Mouse (Mus musculus): ENCODE data around the gene Spats2l. TPM values are rescaled to one million over a fixed set of nuclear protein-coding genes. Genes with fewer than 3 reads are reported as not detected.
A peak's percentile ranks its signal among the peaks of the same experiment; 100 is the strongest.

The Spats2l gene
- polyA plus RNA-seq, 1 experiment from 2014 or later = 64.0 TPM

DNA sequence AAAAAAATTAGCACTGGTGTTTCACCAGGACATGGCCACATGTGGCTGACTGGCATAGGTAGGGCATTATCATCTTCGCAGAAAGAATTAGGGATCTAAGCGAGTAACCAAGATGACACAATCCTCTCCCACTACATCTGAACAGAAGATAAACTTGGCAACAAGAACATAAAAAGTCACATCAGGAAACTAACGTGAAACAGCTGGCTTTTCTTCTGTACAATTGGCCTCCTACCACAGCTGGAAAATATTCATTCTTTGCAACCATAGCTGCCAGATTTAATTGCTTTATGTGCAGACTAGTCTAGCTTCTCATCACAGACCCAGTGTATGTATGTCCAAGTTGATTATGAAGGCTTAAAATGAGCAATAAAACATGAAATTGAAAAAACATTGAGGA is 131.9 kb downstream of the Spats2l start:
- H3K27ac ChIP-seq = no peak overlapping the region
- no peak overlapping the region for H3K9ac ChIP-seq (replicated peaks)
- ATAC-seq = no peak
- H3K4me1 ChIP-seq (replicated peaks) = no peaks in the 10 kb centered on the region
- H3K9me3 ChIP-seq = no peaks in the 10 kb centered on the region
- 93% methylated on average over 3 of the region's 3 CpGs for WGBS
- H3K4me3 ChIP-seq (replicated peaks) = no peak overlapping the region
- H3K36me3 ChIP-seq = peaks cover 46% of the 10 kb centered on the region
- H3K4me2 ChIP-seq (replicated peaks) = no peak overlapping the region
- H3K27me3 ChIP-seq = no peaks in the 10 kb centered on the region

DNA sequence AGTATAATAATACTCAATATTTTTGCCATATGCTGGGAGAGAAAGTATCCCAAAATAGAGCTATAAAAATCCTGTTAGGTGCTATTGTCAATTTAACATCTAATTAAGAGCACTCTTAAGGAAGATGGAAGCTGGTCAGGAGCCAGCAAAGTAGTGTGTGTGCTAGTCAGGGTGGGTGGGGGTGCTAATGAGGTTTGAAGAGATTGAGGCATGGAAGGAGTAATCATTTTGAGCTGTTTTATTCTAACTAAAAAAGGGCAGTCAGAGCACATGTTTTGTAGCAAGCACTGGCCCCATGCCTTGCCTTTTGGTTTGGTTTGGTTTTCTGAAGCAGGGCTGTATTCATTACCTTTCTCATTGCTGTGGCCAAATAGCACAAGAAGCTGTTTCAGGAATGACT is 132.3 kb downstream of the Spats2l start:
- no peak for ATAC-seq
- Histone ChIP-seq H3K27ac (no peak overlapping the region), H3K4me1 (replicated peaks) (no peaks in the 10 kb centered on the region), H3K36me3 (peaks cover 46% of the 10 kb centered on the region), H3K4me3 (replicated peaks) (no peak overlapping the region), H3K9me3 (no peaks in the 10 kb centered on the region), H3K4me2 (replicated peaks) (no peak overlapping the region), H3K9ac (replicated peaks) (no peak overlapping the region), H3K27me3 (no peaks in the 10 kb centered on the region)

DNA sequence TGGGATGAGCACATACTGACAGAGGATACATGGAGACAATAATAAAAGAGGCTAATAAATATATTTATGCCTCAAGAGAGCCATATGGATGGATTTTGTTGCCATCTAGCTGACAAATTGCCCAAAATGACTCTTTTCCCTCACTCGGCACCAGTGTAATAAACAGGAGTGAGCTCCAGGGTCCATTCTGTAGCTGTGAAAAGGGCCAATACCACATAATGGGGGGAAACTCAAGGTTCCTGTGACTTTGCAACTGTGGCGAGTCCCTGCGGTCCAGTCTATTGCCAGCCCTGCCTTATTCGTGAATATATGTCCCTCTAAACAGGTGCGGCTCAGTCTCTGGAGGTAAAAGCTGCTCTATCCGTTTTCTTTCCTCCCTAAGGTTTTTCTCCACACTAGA is 137.6 kb downstream of the Spats2l start:
- Histone ChIP-seq H3K4me1 (replicated peaks) (no peaks in the 10 kb centered on the region), H3K9me3 (no peaks in the 10 kb centered on the region), H3K9ac (replicated peaks) (no peak overlapping the region), H3K27me3 (no peaks in the 10 kb centered on the region), H3K4me3 (replicated peaks) (no peak overlapping the region), H3K27ac (no peak overlapping the region), H3K36me3 (peaks cover 17% of the 10 kb centered on the region), H3K4me2 (replicated peaks) (no peak overlapping the region)
- no peak for ATAC-seq
- 84% methylated on average over 6 of the region's 6 CpGs for WGBS

DNA sequence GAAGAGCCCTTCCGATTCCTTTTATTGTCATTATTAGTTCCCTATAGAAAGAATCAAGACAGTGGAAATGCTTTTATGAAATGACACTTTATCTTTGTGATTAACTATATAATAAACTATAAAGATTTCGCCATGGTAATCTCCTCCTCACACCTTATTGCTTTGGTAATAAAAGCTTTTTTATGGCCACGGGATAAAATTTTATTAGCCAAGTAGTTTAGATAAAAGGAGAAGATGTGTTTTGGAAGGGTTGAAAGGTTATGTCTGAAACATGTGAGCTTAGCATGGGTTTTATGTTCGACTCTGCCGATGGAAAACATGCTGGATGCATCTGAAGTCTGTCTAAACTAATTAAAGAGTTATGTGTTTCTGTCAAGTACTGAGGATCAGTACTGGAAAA is 143.4 kb downstream of the Spats2l start:
- ATAC-seq = no peak
- H3K4me2 ChIP-seq (replicated peaks) = no peak overlapping the region
- H3K9me3 ChIP-seq = no peaks in the 10 kb centered on the region
- no peaks in the 10 kb centered on the region for H3K27me3 ChIP-seq
- WGBS = 92% methylated on average over 5 of the region's 5 CpGs
- H3K36me3 ChIP-seq = peaks cover 3% of the 10 kb centered on the region
- no peak overlapping the region for H3K9ac ChIP-seq (replicated peaks)
- H3K4me3 ChIP-seq (replicated peaks) = no peak overlapping the region
- no peak overlapping the region for H3K27ac ChIP-seq
- no peaks in the 10 kb centered on the region for H3K4me1 ChIP-seq (replicated peaks)

DNA sequence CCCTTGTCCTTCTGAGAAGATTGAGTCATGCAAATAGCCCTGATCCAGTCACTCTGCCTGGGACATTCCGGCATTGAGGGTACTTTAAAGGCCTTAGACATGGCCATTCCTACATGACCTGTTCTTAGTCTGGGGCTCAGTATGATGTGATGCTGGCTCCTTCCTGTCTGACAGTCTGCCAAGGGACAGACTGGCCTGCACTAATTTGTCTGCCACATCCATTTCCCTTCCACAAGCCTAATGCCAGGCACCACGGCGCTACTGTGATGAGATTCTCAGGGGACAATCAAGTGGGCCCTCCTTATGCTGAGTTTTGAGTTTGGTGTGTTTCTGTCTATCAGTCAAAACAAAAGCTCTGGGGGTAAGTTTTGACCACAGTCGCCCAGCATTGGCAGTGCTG is 144.6 kb downstream of the Spats2l start:
- ATAC-seq = no peak
- Histone ChIP-seq H3K4me1 (replicated peaks) (no peaks in the 10 kb centered on the region), H3K4me2 (replicated peaks) (no peak overlapping the region), H3K4me3 (replicated peaks) (no peak overlapping the region), H3K9ac (replicated peaks) (no peak overlapping the region), H3K36me3 (peaks cover 6% of the 10 kb centered on the region), H3K27ac (no peak overlapping the region), H3K9me3 (no peaks in the 10 kb centered on the region), H3K27me3 (no peaks in the 10 kb centered on the region)
- 90% methylated on average over 4 of the region's 4 CpGs for WGBS

DNA sequence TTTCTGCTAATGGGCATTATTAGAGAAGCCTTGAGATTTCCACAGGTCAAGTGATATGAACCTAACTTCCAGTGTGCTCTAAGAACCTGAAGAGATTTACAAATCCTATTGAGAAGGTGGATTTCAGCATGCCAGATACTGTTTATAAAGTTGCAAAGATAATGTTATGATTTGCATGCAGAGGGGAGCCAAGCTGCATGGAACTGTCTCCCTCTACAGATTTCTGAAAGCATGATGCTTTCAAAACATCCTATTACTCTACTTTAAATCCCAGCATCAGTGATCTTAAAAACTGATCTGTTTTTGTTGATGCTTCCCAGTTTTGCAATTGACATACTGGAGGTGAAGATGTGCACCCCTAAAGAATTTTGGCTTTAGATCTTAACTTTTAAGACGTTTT is 160.3 kb downstream of the Spats2l start:
- Histone ChIP-seq H3K4me1 (replicated peaks) (no peaks in the 10 kb centered on the region), H3K27ac (no peak overlapping the region), H3K9ac (replicated peaks) (no peak overlapping the region), H3K36me3 (peaks cover 10% of the 10 kb centered on the region; the same call in 1 of the 2 replicates), H3K27me3 (no peaks in the 10 kb centered on the region), H3K4me3 (replicated peaks) (no peak overlapping the region), H3K4me2 (replicated peaks) (no peak overlapping the region), H3K9me3 (no peaks in the 10 kb centered on the region)
- 30% methylated on average over 1 of the region's 1 CpGs for WGBS
- no peak for ATAC-seq

DNA sequence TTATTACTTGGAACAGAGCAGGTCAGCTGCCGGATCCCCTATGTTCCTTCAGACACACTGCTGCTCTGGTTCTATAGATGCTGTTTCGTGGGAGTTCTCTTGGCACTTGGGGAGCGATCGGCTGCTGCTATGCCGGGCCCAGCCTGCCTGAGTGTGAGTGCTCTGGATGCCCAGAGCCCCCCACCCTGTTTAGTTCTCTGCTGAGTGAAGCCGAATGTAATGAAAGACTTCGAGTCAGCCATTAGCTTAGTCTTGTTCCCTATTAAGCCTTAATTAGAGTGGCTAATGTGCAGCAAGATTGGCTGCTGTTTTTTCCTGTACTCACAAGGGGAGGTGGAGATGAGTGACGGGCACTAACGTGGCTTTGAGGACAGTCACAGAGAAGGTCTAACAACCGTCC is 166.7 kb downstream of the Spats2l start:
- Histone ChIP-seq H3K4me1 (replicated peaks) (peaks cover 28% of the 10 kb centered on the region), H3K9ac (replicated peaks) (0 out of 2 replicates have a peak overlapping the region, but pooled peaks have one; percentile 6), H3K4me2 (replicated peaks) (no peak overlapping the region), H3K4me3 (replicated peaks) (no peak overlapping the region), H3K27me3 (no peaks in the 10 kb centered on the region), H3K36me3 (peaks cover 28% of the 10 kb centered on the region), H3K9me3 (no peaks in the 10 kb centered on the region), H3K27ac (no peak overlapping the region)
- WGBS = 63% methylated on average over 10 of the region's 10 CpGs
- no peak for ATAC-seq

DNA sequence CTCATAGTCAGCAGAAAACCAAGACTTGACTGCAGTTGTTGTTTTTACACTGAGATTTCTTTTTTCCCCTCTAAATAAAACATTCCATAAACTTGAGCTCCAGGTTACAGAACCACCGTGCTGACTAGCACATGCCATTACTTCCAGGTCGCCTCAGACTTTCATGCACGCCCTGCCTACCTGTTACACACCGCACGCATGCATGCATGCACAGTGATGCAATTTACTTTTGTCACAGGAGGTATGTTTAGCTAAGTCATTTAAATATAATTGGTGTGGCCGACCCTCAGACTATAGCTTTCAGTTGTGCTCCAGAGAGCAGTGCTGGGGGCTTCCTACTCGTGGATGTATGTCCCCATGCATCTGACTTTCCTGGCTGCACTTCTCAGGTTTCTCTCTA is 167.1 kb downstream of the Spats2l start:
- Histone ChIP-seq H3K4me2 (replicated peaks) (no peak overlapping the region), H3K9ac (replicated peaks) (peak overlapping the region; percentile 2; the same call in 1 of the 2 replicates), H3K4me1 (replicated peaks) (peaks cover 28% of the 10 kb centered on the region), H3K36me3 (peaks cover 30% of the 10 kb centered on the region), H3K4me3 (replicated peaks) (no peak overlapping the region), H3K27me3 (no peaks in the 10 kb centered on the region), H3K27ac (no peak overlapping the region), H3K9me3 (no peaks in the 10 kb centered on the region)
- ATAC-seq = peak; percentile 34; the same call in 1 of the 2 replicates
- WGBS = 74% methylated on average over 7 of the region's 7 CpGs

DNA sequence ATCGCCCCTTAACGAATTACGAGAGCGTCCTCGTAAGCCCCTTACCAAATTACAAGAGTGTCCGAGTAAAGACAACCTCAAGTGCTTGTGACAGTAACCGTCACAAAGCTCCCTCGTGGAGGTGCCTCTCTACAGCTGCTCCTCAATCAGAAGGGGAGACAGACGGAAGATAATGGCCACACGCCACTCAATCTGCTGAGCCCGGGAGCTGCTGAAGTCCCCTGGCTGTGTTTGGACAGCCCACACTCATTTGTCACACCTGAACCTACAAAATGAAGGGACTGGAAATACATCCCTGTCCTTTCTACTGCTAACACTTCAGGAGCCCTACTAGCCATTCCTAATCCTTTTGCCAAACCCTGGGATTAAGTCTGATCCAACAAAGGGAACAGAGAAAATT is 167.8 kb downstream of the Spats2l start:
- peak overlapping the region; percentile 48 for H3K27ac ChIP-seq
- ATAC-seq = peak; percentile 43

DNA sequence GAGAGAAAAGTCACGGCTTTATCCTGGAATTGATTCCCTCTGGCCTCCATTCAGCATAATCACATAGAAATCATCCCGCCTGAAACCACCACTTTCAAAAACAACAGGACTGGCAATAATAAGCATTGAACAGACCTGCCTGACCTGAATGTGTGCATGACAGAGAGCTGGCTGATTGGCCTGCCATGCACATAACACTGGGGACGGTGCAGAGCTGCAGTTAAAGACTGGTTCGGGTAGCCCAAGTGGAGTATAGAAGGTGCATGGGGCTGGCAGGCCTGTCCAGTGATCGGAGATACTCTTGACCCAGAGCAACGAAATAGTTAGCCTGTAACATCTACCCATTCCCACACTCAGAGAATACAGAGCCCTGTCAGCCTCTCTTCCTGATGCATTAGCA is 168.3 kb downstream of the Spats2l start:
- H3K9me3 ChIP-seq = no peaks in the 10 kb centered on the region
- H3K9ac ChIP-seq (replicated peaks) = no peak overlapping the region
- no peaks in the 10 kb centered on the region for H3K27me3 ChIP-seq
- peak overlapping the region; percentile 48 for H3K27ac ChIP-seq
- H3K4me3 ChIP-seq (replicated peaks) = no peak overlapping the region
- peaks cover 28% of the 10 kb centered on the region for H3K4me1 ChIP-seq (replicated peaks)
- H3K36me3 ChIP-seq = peaks cover 36% of the 10 kb centered on the region
- H3K4me2 ChIP-seq (replicated peaks) = no peak overlapping the region
- WGBS = 54% methylated on average over 6 of the region's 6 CpGs
- ATAC-seq = peak; percentile 64

More for the DNA sequence above, 167.8 kb downstream of the Spats2l start:
- WGBS = 36% methylated on average over 11 of the region's 11 CpGs
- Histone ChIP-seq H3K4me2 (replicated peaks) (no peak overlapping the region), H3K9ac (replicated peaks) (peak overlapping the region; percentile 2; the same call in 1 of the 2 replicates), H3K4me1 (replicated peaks) (peaks cover 28% of the 10 kb centered on the region), H3K27me3 (no peaks in the 10 kb centered on the region), H3K9me3 (no peaks in the 10 kb centered on the region), H3K36me3 (peaks cover 36% of the 10 kb centered on the region), H3K4me3 (replicated peaks) (no peak overlapping the region)

DNA sequence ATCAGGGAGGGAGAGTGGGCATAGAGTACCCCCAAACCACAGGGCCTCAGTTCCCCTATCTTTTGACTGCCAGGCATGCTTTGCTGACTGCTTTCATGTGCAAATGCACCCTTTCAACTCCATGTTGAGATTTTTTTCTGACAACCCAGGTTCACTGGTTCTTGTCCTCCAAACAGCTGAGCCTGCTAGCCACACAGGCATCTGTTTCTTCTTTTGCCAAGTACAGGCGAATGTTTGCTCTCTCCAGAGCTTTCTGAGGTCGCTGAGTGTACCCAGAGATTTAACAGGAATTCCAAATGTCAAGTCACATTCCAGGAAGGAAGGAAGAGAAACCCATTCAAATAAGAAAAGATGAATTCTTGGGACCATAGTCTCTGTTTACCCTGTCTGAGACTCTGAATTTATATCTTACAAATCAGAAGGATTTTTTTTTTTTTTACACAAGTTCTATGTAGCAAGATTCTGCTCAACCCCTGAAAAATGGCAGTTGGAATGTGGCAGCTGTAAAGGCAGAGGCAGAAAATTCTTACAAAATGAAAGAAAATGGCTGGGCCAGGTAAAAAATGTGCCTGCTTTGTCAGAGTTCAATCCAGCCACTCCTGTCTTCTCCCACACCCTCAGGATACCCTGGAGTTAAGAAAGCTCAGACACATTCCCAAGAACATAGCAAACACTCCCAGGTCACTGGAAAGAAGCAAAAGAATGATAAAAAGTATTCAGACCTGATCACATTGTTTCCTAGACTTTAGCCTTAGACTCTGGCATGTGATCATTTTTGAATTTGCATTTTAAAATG is 173.8 kb downstream of the Spats2l start:
- Histone ChIP-seq H3K27me3 (no peaks in the 10 kb centered on the region), H3K4me2 (replicated peaks) (no peak overlapping the region), H3K9ac (replicated peaks) (no peak overlapping the region), H3K36me3 (peaks cover 31% of the 10 kb centered on the region), H3K4me1 (replicated peaks) (peaks cover 18% of the 10 kb centered on the region), H3K9me3 (no peaks in the 10 kb centered on the region), H3K4me3 (replicated peaks) (no peak overlapping the region), H3K27ac (no peak overlapping the region)
- 20% methylated on average over 2 of the region's 2 CpGs for WGBS
- no peak for ATAC-seq

DNA sequence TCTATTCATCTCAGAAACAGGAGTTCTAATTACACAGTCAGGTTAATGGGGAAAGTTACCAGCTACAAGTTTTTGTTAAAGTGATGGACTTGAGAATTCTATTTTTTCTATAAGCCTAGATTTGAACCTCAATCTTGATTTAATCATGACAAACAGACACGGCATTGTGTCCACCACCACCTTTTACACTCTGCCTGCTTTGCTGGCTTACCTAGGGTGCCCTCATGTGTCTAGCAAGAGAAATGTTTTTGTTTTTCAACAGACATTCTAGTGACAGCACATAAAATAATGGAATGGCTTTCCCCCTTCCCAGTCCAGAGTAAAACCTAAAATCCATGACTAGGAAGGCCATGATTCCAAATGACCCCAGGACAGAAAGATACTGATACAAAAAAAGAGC is 175.2 kb downstream of the Spats2l start:
- Histone ChIP-seq H3K27ac (no peak overlapping the region), H3K27me3 (no peaks in the 10 kb centered on the region), H3K4me1 (replicated peaks) (peaks cover 22% of the 10 kb centered on the region), H3K9me3 (no peaks in the 10 kb centered on the region), H3K4me3 (replicated peaks) (no peak overlapping the region), H3K4me2 (replicated peaks) (no peak overlapping the region), H3K9ac (replicated peaks) (no peak overlapping the region), H3K36me3 (peaks cover 23% of the 10 kb centered on the region)
- ATAC-seq = no peak
- 8% methylated on average over 1 of the region's 1 CpGs for WGBS

DNA sequence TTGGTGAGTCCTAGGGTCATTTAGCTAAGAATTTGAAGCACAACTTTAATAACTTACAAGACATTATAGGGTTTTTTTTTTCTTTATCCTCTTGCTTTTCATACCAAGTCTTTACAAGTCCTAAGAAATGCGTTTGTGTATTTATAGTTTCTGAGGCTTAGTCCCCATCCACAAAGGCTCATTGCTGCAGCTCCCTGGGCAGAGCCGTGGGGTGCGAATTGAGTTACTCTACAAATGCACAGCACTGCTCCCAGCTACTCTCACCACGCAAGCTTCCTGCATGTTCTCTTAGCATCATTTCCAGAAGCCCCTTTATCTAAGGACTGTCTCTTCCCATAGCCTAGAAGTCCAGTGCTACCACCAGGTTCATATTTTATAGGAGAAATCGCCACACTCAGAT is 175.8 kb downstream of the Spats2l start:
- peaks cover 22% of the 10 kb centered on the region for H3K4me1 ChIP-seq (replicated peaks)
- H3K9me3 ChIP-seq = no peaks in the 10 kb centered on the region
- no peak overlapping the region for H3K9ac ChIP-seq (replicated peaks)
- H3K4me3 ChIP-seq (replicated peaks) = no peak overlapping the region
- no peaks in the 10 kb centered on the region for H3K27me3 ChIP-seq
- H3K4me2 ChIP-seq (replicated peaks) = no peak overlapping the region
- peaks cover 23% of the 10 kb centered on the region for H3K36me3 ChIP-seq
- H3K27ac ChIP-seq = no peak overlapping the region
- WGBS = 58% methylated on average over 5 of the region's 5 CpGs
- ATAC-seq = no peak

All from midbrain, embryonic 13.5 days (tissue).